In genomic region chr15:83846592-83846991, GRCm38 (mm10) we compare ENCODE assay signal across 19 mouse cellular contexts.
A peak's percentile ranks its signal among the peaks of the same experiment; 100 is the strongest.
DNase-seq lines count a peak whose midpoint lies in the region; ATAC-seq and TF ChIP-seq lines count a peak whose summit lies in the region.
"Had no signal": no experiment of that assay in that cellular context is flagged by ENCODE, and none has a peak within 500 bp of the region (broad histone marks: within the 10 kb centered on the region; RNA-seq: fewer than 3 reads in every experiment).

No protein-coding gene starts in this region.

- no peak for TF ChIP-seq CTCF in layer of hippocampus, adult 2 months (conservative IDR thresholded peaks at IDR 0.05)

- H3K27ac ChIP-seq in layer of hippocampus, adult 2 months, result peak overlapping the region; percentile 70
- H3K27ac ChIP-seq in forebrain, embryonic 13.5 days, result peak overlapping the region; percentile 79
- H3K27ac ChIP-seq in midbrain, embryonic 16.5 days (ENCODE audit: low read length), result 0 out of 2 replicates have a peak overlapping the region, but pooled peaks have one; percentile 6
- H3K27ac ChIP-seq: kidney, embryonic 15.5 days; liver, embryonic 12.5 days; lung, embryonic 15.5 days had no signal

- no peak overlapping the region for H3K4me2 ChIP-seq in forebrain, embryonic 13.5 days
- H3K4me2 ChIP-seq in midbrain, embryonic 16.5 days (ENCODE audit: low read length), result no peak overlapping the region
- H3K4me2 ChIP-seq: kidney, embryonic 15.5 days; liver, embryonic 12.5 days; lung, embryonic 15.5 days had no signal

- H3K9me3 ChIP-seq in forebrain, embryonic 13.5 days (replicated peaks), result no peaks in the 10 kb centered on the region
- H3K9me3 ChIP-seq in midbrain, embryonic 16.5 days (replicated peaks; ENCODE audit: control insufficient read depth, low read length, poor library complexity, severe bottlenecking), result no peaks in the 10 kb centered on the region
- H3K9me3 ChIP-seq: kidney, embryonic 15.5 days; liver, embryonic 12.5 days; lung, embryonic 15.5 days; neural tube, embryonic 15.5 days had no signal

- intact Hi-C loops in left cerebral cortex, postnatal 36 days (cut with DNase I), result no loop called here

- H3K4me1 ChIP-seq in forebrain, embryonic 13.5 days, result peaks cover 79% of the 10 kb centered on the region
- peaks cover 41% of the 10 kb centered on the region for H3K4me1 ChIP-seq in midbrain, embryonic 16.5 days (ENCODE audit: control insufficient read depth, insufficient read depth, low read length)
- H3K4me1 ChIP-seq: kidney, embryonic 15.5 days; lung, embryonic 15.5 days had no signal

- H3K36me3 ChIP-seq in forebrain, embryonic 13.5 days (ENCODE audit: poor library complexity, severe bottlenecking), result no peaks in the 10 kb centered on the region
- H3K36me3 ChIP-seq in midbrain, embryonic 16.5 days (ENCODE audit: control insufficient read depth, insufficient read depth, low read length), result no peaks in the 10 kb centered on the region
- H3K36me3 ChIP-seq: kidney, embryonic 15.5 days; liver, embryonic 12.5 days; lung, embryonic 15.5 days; neural tube, embryonic 15.5 days had no signal

- peak; percentile 31; the same call in 1 of the 2 replicates for ATAC-seq in forebrain, embryonic 13.5 days
- ATAC-seq in midbrain, embryonic 16.5 days, result no peak
- ATAC-seq: liver, embryonic 12.5 days; Patski had no signal

- no peaks in the 10 kb centered on the region for H3K27me3 ChIP-seq in forebrain, embryonic 13.5 days
- H3K27me3 ChIP-seq in midbrain, embryonic 16.5 days (ENCODE audit: control insufficient read depth, insufficient read depth, low read depth, low read length), result no peaks in the 10 kb centered on the region
- H3K27me3 ChIP-seq: liver, embryonic 12.5 days; lung, embryonic 15.5 days; neural tube, embryonic 15.5 days had no signal

- no peak overlapping the region for H3K4me3 ChIP-seq in layer of hippocampus, adult 2 months
- no peak overlapping the region for H3K4me3 ChIP-seq in forebrain, embryonic 13.5 days
- H3K4me3 ChIP-seq in midbrain, embryonic 16.5 days (ENCODE audit: low read depth, low read length), result no peak overlapping the region
- H3K4me3 ChIP-seq: erythroblast, embryonic 14.5 days; kidney, embryonic 15.5 days; liver, embryonic 12.5 days; lung, embryonic 15.5 days; myocyte; neural tube, embryonic 15.5 days had no signal

- H3K9ac ChIP-seq in forebrain, embryonic 13.5 days, result no peak overlapping the region
- H3K9ac ChIP-seq in midbrain, embryonic 16.5 days (ENCODE audit: low read depth, low read length), result no peak overlapping the region
- H3K9ac ChIP-seq: kidney, embryonic 15.5 days; liver, embryonic 12.5 days; lung, embryonic 15.5 days; neural tube, embryonic 15.5 days had no signal

- WGBS in forebrain, embryonic 13.5 days, result 39% methylated on average over 8 of the region's 8 CpGs
- WGBS in midbrain, embryonic 16.5 days, result 30% methylated on average over 8 of the region's 8 CpGs

- DNase-seq in layer of hippocampus, adult 2 months (ENCODE audit: low spot score in 2 of 2), result no peak
- no peak for DNase-seq in layer of hippocampus, postnatal 25 days (ENCODE audit: extremely low spot score in 1 of 2, low spot score in 1 of 2)
- DNase-seq in embryo, embryonic 10.5 days (ENCODE audit: low spot score), result peak; percentile 46
- DNase-seq in adrenal gland, adult 18-20 months (ENCODE audit: low spot score in 2 of 2), result no peak
- no peak for DNase-seq in left cerebral cortex, adult 18-20 months (ENCODE audit: low spot score in 2 of 2)
- no peak for DNase-seq in left cerebral cortex, postnatal 36 days (ENCODE audit: low spot score in 2 of 2)
- DNase-seq: cerebellum, adult 9-11 months; heart, postnatal 4 days; layer of hippocampus, postnatal 36 days; spleen, adult 18-20 months had no signal

Comparison
In these comparisons a context has a peak if more than half of its experiments do, and no peak if none do; other contexts are left out.
1. H3K27ac ChIP-seq: peak in every context shown above with its lines; median percentile 79 in forebrain, embryonic 13.5 days; 70 in layer of hippocampus, adult 2 months; 6 in midbrain, embryonic 16.5 days.